Mouse (Mus musculus): Measurements from ENCODE around the gene Gm21915. TPM values are rescaled to one million over a fixed set of nuclear protein-coding genes. Genes with fewer than 3 reads are reported as not detected.

Gene Gm21915
- polyA plus RNA-seq, 1 experiment from 2014 or later, result not detected

DNA sequence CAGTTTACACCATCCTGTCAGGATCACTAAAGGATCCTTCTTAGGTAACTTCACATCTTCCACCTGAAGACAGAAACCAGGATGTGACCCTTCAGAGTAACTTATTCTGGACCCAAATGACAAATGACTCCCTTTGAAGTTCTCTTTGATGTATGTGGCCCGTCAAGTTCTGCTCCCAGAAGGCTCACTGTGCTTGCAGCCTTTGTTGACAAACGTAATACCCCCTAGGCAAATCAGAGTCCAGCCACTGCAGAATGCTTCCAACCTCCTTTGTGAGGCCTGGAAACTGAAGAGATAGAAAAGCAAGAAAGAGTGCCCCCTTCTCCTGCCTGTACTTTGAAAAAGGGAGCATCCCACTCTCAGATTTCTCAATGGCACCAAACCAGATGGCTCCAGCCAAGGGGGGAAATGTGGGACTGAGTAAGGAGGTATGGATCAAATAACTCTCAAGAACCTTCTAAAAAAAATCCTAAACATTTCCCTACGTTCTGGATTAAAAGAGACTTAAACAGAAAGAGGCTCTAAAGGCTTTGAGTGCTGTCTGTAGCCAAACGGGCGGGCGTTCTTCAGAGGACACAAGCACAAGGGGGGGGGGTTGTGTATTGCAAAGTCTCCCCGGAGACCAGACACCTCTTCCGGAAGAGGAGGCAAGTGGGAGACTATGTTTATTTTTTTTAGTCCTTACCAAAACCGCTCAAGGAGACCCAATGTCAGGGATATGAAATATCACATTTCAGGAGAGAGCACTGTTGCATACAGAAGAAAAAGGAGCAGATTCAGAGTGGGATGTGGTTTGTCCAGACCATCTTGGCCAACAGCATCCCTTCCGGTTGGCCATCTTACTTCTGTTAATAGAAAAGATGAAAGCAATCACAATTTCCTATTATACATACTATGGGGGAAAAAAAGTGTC lies 34.2 kb downstream of the Gm21915 start:
- WGBS, result 20% methylated on average over 10 of the region's 10 CpGs
- Histone ChIP-seq H3K9ac (no peak overlapping the region), H3K9me3 (ENCODE audit: low read depth, low read length) (no peaks in the 10 kb centered on the region), H3K4me2 (no peak overlapping the region), H3K27ac (ENCODE audit: low read depth) (no peak overlapping the region), H3K4me1 (ENCODE audit: insufficient read depth) (0 out of 2 replicates have a peak, but pooled peaks cover 3% of the 10 kb centered on the region), H3K4me3 (ENCODE audit: low read depth, low read length) (no peak overlapping the region), H3K36me3 (ENCODE audit: insufficient read depth) (no peaks in the 10 kb centered on the region), H3K27me3 (ENCODE audit: insufficient read depth, low read length) (no peaks in the 10 kb centered on the region)
- no peak for TF ChIP-seq CTCF (IDR thresholded peaks at IDR 0.05; ENCODE audit: low read depth)
- DNase-seq, result no peak
- ATAC-seq (ENCODE audit: insufficient read depth), result no peak

DNA sequence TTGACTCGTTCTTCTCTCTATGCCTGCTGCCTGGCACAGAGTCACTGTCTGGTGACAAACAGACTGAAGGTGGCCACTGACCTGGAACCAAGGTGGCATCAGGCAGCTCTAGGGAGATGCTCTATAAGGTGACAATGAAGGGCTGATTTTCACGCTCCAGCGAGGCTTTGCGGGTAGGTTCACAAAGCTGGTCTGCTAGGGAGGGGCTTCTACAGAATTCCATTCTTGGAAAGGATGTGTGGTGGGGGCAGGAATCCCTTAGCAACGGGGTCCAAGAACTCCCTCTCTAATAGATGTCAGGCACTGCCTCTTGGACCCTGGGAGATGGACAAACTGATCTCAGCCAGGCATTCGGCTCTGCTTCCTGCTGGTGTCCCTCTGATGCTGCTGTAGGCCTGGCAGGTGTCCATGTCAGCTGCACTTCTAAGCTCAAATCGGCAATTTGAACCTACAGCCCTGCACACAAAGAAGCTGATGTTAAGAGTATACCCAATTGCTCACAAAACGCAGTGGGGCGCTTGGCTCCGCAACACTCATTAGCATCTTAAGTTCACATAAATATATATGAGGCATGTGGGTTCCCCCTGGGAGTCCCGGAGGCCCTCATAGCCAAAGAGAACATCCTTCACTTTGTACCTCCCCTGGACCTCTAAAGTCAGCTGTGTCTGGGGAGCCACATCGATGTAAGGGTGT lies 38.2 kb downstream of the Gm21915 start:
- WGBS, result 66% methylated on average over 12 of the region's 12 CpGs
- Histone ChIP-seq H3K4me2 (no peak overlapping the region), H3K4me3 (ENCODE audit: low read depth, low read length) (no peak overlapping the region), H3K27ac (ENCODE audit: low read depth) (no peak overlapping the region), H3K36me3 (ENCODE audit: insufficient read depth) (no peaks in the 10 kb centered on the region), H3K9me3 (ENCODE audit: low read depth, low read length) (no peaks in the 10 kb centered on the region), H3K9ac (no peak overlapping the region), H3K4me1 (ENCODE audit: insufficient read depth) (0 out of 2 replicates have a peak, but pooled peaks cover 3% of the 10 kb centered on the region), H3K27me3 (ENCODE audit: insufficient read depth, low read length) (no peaks in the 10 kb centered on the region)
- no peak for TF ChIP-seq CTCF (IDR thresholded peaks at IDR 0.05; ENCODE audit: low read depth)
- DNase-seq (no peak), ATAC-seq (ENCODE audit: insufficient read depth) (no peak)

DNA sequence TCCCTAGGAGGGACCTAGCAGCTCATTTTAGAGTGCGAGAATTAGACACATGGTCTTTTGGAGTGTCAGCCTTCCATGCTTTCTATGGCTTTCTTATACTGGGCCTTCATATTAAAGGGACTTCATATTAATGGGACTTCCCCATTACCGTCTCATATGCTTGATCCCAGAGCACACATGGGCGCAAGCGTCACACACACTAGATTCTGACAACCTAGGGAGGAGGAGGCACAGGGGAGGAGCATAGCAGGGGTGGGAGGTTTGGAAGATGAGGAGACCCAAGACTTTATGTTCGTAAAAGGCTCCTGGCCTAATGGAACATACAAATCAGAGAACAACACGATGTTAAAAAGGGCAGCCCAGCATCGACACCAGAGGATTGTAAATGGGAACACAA lies 38.7 kb downstream of the Gm21915 start:
- ATAC-seq (ENCODE audit: insufficient read depth), result no peak
- H3K4me2 ChIP-seq, result no peak overlapping the region

DNA sequence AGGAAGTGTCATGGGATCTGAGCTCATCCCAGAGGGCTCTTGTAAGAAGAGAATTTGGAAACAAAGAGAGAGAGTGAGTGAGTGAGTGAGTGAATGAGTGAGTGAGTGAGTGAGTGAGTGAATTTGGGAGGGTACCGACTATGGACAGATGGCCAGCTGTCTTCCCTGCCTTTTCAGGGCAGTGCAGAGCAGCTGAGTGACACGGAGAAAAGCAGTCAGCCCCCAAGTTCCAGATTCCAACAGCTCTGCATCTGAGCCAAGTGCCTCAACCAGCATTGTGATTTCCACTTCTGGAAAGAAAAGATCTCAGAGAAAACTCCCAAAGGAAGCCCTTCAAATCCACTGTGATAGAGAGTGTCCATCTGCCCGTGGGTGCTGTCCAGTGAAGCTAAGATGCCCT lies 39.2 kb downstream of the Gm21915 start:
- H3K9ac ChIP-seq, result no peak overlapping the region
- no peaks in the 10 kb centered on the region for H3K9me3 ChIP-seq (ENCODE audit: low read depth, low read length)
- no peaks in the 10 kb centered on the region for H3K4me1 ChIP-seq (ENCODE audit: insufficient read depth)
- no peaks in the 10 kb centered on the region for H3K36me3 ChIP-seq (ENCODE audit: insufficient read depth)
- H3K4me3 ChIP-seq (ENCODE audit: low read depth, low read length), result no peak overlapping the region
- H3K27ac ChIP-seq (ENCODE audit: low read depth), result no peak overlapping the region
- H3K27me3 ChIP-seq (ENCODE audit: insufficient read depth, low read length), result no peaks in the 10 kb centered on the region
- DNase-seq (no peak), ATAC-seq (ENCODE audit: insufficient read depth) (no peak)
- WGBS, result 26% methylated on average over 3 of the region's 3 CpGs
- no peak overlapping the region for H3K4me2 ChIP-seq
- no peak for TF ChIP-seq CTCF (IDR thresholded peaks at IDR 0.05; ENCODE audit: low read depth)

More for the DNA sequence above, 38.7 kb downstream of the Gm21915 start:
- 67% methylated on average over 7 of the region's 7 CpGs for WGBS
- Histone ChIP-seq H3K36me3 (ENCODE audit: insufficient read depth) (no peaks in the 10 kb centered on the region), H3K9ac (no peak overlapping the region), H3K27ac (ENCODE audit: low read depth) (no peak overlapping the region), H3K4me3 (ENCODE audit: low read depth, low read length) (no peak overlapping the region), H3K9me3 (ENCODE audit: low read depth, low read length) (no peaks in the 10 kb centered on the region), H3K27me3 (ENCODE audit: insufficient read depth, low read length) (no peaks in the 10 kb centered on the region), H3K4me1 (ENCODE audit: insufficient read depth) (0 out of 2 replicates have a peak, but pooled peaks cover 3% of the 10 kb centered on the region)
- TF ChIP-seq CTCF (IDR thresholded peaks at IDR 0.05; ENCODE audit: low read depth), result no peak
- DNase-seq, result no peak

DNA sequence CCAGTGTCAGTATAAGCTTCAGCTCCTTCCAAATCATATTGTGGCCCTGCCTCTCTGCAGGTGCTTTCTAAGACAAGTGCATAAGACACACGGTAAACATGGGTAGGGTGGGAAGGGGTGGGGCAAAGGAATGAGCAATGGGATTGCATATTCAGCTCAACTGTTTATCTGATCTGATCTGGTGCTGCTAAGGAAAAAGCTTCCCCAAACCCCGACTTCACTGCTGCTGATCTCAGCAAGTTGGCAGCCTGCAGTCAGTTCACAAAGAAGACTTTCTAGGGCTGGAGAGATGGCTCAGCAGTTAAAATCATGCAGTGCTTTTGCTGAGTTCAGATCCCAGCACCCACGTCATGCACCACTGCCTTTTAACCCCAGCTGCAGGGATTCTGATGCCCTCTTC lies 39.6 kb downstream of the Gm21915 start:
- no peak for TF ChIP-seq CTCF (IDR thresholded peaks at IDR 0.05; ENCODE audit: low read depth)
- WGBS, result 31% methylated on average over 3 of the region's 3 CpGs

DNA sequence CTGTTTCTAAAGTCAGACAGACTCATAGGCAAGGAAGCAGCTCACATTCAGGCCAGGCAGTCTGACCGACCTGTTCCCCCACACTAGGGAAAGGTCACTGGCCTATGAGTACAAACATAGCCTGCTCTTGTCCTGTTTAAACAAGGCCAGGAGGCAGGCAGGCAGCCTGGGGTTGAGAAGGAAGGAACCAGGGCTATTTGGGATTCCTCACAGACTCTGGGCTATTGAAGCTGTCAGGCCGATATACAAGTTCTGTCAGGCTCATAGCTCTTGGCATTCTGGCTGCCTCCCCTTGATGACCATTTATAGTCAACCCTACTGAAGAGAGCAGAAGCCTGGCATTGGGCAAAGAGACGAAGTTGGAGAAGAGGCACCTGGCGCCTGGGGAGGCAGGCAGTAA lies 41.2 kb downstream of the Gm21915 start:
- ATAC-seq (ENCODE audit: insufficient read depth), result no peak
- 59% methylated on average over 4 of the region's 4 CpGs for WGBS
- no peaks in the 10 kb centered on the region for H3K36me3 ChIP-seq (ENCODE audit: insufficient read depth)
- H3K4me1 ChIP-seq (ENCODE audit: insufficient read depth), result no peaks in the 10 kb centered on the region
- no peak overlapping the region for H3K27ac ChIP-seq (ENCODE audit: low read depth)
- H3K9ac ChIP-seq, result no peak overlapping the region; the same call in 1 of the 2 replicates
- H3K4me3 ChIP-seq (ENCODE audit: low read depth, low read length), result no peak overlapping the region
- no peak for DNase-seq
- no peak overlapping the region for H3K4me2 ChIP-seq
- TF ChIP-seq CTCF (IDR thresholded peaks at IDR 0.05; ENCODE audit: low read depth), result no peak
- H3K9me3 ChIP-seq (ENCODE audit: low read depth, low read length), result no peaks in the 10 kb centered on the region
- no peaks in the 10 kb centered on the region for H3K27me3 ChIP-seq (ENCODE audit: insufficient read depth, low read length)

More for the DNA sequence above, 39.6 kb downstream of the Gm21915 start:
- Histone ChIP-seq H3K4me3 (ENCODE audit: low read depth, low read length) (no peak overlapping the region), H3K4me2 (no peak overlapping the region), H3K27me3 (ENCODE audit: insufficient read depth, low read length) (no peaks in the 10 kb centered on the region), H3K4me1 (ENCODE audit: insufficient read depth) (no peaks in the 10 kb centered on the region), H3K9me3 (ENCODE audit: low read depth, low read length) (no peaks in the 10 kb centered on the region), H3K27ac (ENCODE audit: low read depth) (no peak overlapping the region), H3K36me3 (ENCODE audit: insufficient read depth) (no peaks in the 10 kb centered on the region), H3K9ac (no peak overlapping the region)
- no peak for ATAC-seq (ENCODE audit: insufficient read depth)
- DNase-seq, result no peak
